Mouse (Mus musculus): ENCODE data around the gene Neo1. TPM values are rescaled to one million over a fixed set of nuclear protein-coding genes. Genes with fewer than 3 reads are reported as not detected.

Neo1 gene
- polyA plus RNA-seq, 1 experiment from 2014 or later, result 1.8 TPM

GRCm38 (mm10) chr9:59056281-59056680 lies 20.0 kb upstream of the Neo1 start:
- H3K9ac ChIP-seq, result no peak overlapping the region
- no peaks in the 10 kb centered on the region for H3K36me3 ChIP-seq (replicated peaks)
- H3K27me3 ChIP-seq, result no peaks in the 10 kb centered on the region
- no peaks in the 10 kb centered on the region for H3K4me1 ChIP-seq (replicated peaks)
- ATAC-seq (ENCODE audit: insufficient read depth), result no peak
- H3K4me3 ChIP-seq (replicated peaks), result no peak overlapping the region
- no peaks in the 10 kb centered on the region for H3K9me3 ChIP-seq (replicated peaks)
- WGBS (ENCODE audit: insufficient replicate concordance), result 64% methylated on average over 8 of the region's 8 CpGs
- H3K4me2 ChIP-seq, result no peak overlapping the region
- H3K27ac ChIP-seq (replicated peaks), result no peak overlapping the region

- H3K9me3 ChIP-seq (replicated peaks), result no peaks in the 10 kb centered on the region
- no peak overlapping the region for H3K27ac ChIP-seq (replicated peaks)
- no peaks in the 10 kb centered on the region for H3K4me1 ChIP-seq (replicated peaks)
- H3K27me3 ChIP-seq, result peaks cover 25% of the 10 kb centered on the region
- no peak overlapping the region for H3K4me2 ChIP-seq
- no peaks in the 10 kb centered on the region for H3K36me3 ChIP-seq (replicated peaks)
- H3K4me3 ChIP-seq (replicated peaks), result no peak overlapping the region
- ATAC-seq (ENCODE audit: insufficient read depth), result no peak
- H3K9ac ChIP-seq, result no peak overlapping the region
Observed at GRCm38 (mm10) chr9:59041805-59042204, 5.6 kb upstream of the Neo1 start.

GRCm38 (mm10) chr9:59036732-59037341 lies 596 bp upstream of the Neo1 start:
- Histone ChIP-seq H3K36me3 (replicated peaks) (no peaks in the 10 kb centered on the region), H3K27ac (replicated peaks) (peak overlapping the region; percentile 74), H3K4me1 (replicated peaks) (no peaks in the 10 kb centered on the region), H3K4me2 (peak overlapping the region; percentile 64), H3K9ac (peak overlapping the region; percentile 30), H3K9me3 (replicated peaks) (no peaks in the 10 kb centered on the region), H3K4me3 (replicated peaks) (peak overlapping the region; percentile 60), H3K27me3 (peaks cover 69% of the 10 kb centered on the region)
- 1% methylated on average over 56 of the region's 56 CpGs for WGBS (ENCODE audit: insufficient replicate concordance)
- ATAC-seq (ENCODE audit: insufficient read depth), result peak; percentile 56; the same call in 1 of the 2 replicates

DNA sequence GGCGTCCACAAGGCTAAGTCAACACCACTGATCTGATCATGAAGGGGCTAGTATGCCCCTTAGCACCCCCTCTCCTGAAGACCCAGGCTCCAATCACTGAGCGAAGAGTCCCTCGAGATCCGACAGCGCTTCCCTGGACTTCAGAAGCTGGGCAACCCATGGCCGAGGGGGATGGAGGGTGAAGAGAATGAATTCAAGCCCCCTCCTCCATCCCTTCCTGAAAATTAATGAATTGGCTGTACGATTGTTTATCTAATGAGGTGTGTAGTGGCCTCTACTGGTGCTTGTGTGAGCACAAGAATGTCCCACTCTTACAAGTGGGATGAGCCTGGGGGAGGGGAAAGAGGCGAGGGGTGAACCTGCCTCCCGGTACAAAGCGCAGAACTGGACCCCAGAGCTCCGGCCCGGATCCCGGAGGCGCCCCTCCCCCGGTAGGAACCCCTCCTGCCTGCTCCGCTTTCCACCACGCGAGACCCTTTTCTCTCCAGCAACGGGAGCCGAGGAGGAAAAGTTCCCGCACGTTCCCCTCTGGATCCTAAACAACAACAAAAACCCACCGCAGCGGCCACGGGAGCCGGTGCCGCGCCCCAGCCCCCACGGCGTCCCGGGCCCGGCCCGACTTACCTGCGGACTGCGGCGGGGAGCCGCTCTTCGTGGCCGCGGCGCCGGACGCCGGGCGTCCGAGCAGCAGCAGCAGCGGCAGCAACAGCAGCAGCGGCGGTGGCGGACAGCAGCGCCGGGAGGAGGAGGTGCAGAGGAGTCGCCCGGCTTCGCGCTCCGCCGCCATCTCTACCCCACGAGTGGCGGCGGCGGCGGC lies 691 bp downstream of the Neo1 start:
- WGBS (ENCODE audit: insufficient replicate concordance), result under 1% methylated on average over 58 of the region's 63 CpGs
- H3K27ac ChIP-seq (replicated peaks), result peak overlapping the region; percentile 74
- H3K4me2 ChIP-seq, result peak overlapping the region; percentile 64
- no peaks in the 10 kb centered on the region for H3K9me3 ChIP-seq (replicated peaks)
- peaks cover 69% of the 10 kb centered on the region for H3K27me3 ChIP-seq
- ATAC-seq (ENCODE audit: insufficient read depth), result no peak; the same call in 1 of the 2 replicates
- H3K36me3 ChIP-seq (replicated peaks), result no peaks in the 10 kb centered on the region
- H3K4me3 ChIP-seq (replicated peaks), result peak overlapping the region; percentile 60
- H3K9ac ChIP-seq, result peak overlapping the region; percentile 30; the same call in 1 of the 2 replicates
- no peaks in the 10 kb centered on the region for H3K4me1 ChIP-seq (replicated peaks)

DNA sequence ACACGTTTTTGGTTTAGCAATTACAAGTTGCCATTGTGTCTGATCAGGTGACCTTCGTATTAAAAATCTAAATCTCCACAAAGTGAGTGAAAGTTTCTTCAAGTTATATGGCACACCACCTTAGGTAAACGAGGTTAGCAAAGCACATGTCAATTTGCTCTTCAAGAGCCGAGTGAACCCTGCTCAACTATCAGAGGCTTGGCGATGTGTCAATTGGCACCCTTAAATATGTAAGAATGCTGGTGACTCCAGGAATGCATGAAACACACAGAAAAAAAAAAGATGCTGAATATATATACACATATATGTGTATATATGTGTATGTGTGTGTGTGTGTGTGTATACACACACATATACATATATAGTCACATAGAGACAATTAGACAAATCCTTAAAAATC lies 1.4 kb downstream of the Neo1 start:
- ATAC-seq (ENCODE audit: insufficient read depth), result no peak
- Histone ChIP-seq H3K4me3 (replicated peaks) (no peak overlapping the region), H3K4me1 (replicated peaks) (no peaks in the 10 kb centered on the region), H3K27me3 (peaks cover 69% of the 10 kb centered on the region), H3K36me3 (replicated peaks) (no peaks in the 10 kb centered on the region), H3K27ac (replicated peaks) (no peak overlapping the region), H3K4me2 (peak overlapping the region; percentile 64; the same call in 1 of the 2 replicates), H3K9me3 (replicated peaks) (no peaks in the 10 kb centered on the region), H3K9ac (no peak overlapping the region)
- WGBS (ENCODE audit: insufficient replicate concordance), result 37% methylated on average over 5 of the region's 5 CpGs

DNA sequence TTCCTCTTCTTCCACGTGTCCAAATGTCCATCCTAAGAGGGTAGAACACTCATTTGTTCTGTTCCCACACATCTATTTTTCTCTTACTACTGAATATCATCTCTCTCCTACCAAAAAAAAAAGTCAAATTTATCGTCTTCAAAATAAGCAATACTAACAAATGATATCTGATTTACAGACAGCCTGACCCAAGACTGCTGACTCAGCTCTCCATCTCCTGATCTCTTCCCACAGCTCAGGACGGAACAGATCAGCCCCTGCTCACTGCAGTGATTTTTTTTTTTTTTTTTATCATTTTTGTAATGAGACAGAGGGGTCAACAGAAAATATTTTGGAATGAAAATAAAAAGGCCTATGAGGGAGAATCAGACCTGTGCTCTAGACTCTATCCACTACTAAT lies 2.7 kb downstream of the Neo1 start:
- H3K4me1 ChIP-seq (replicated peaks), result no peaks in the 10 kb centered on the region
- 31% methylated on average over 3 of the region's 3 CpGs for WGBS (ENCODE audit: insufficient replicate concordance)
- no peaks in the 10 kb centered on the region for H3K36me3 ChIP-seq (replicated peaks)
- ATAC-seq (ENCODE audit: insufficient read depth), result no peak
- no peak overlapping the region for H3K4me2 ChIP-seq
- H3K9me3 ChIP-seq (replicated peaks), result no peaks in the 10 kb centered on the region
- H3K4me3 ChIP-seq (replicated peaks), result no peak overlapping the region
- peaks cover 57% of the 10 kb centered on the region for H3K27me3 ChIP-seq
- H3K27ac ChIP-seq (replicated peaks), result no peak overlapping the region
- no peak overlapping the region for H3K9ac ChIP-seq

DNA sequence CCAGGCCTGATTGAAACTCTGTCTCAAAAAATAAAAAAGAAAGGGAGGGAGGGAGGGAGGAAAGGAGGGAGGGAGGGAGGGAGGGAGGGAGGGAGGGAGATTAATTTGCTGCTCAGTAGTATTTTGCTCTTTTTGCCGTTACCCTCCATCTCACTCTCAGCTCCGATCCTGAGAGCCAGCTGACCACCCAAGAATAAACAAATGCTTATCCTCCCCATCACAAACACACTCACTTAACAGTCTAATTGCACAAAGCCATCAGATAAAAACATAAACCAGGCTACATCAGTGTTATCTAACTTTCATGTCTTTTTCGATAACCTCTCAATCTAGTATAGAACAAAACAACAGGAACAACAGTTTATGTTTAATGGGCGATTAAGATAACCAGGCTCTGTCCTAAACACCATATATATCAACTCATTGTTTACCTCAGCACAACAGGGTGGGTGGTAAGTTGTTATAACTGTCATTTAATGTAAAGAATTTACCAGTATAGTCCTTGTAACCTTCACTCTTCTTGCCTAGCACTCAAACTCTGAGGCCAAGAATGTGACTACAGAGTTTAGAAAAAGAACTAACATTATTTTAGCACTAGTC lies 11.9 kb downstream of the Neo1 start:
- 55% methylated on average over 4 of the region's 4 CpGs for WGBS (ENCODE audit: insufficient replicate concordance)
- H3K27ac ChIP-seq (replicated peaks), result no peak overlapping the region
- H3K27me3 ChIP-seq, result no peaks in the 10 kb centered on the region
- H3K4me1 ChIP-seq (replicated peaks), result no peaks in the 10 kb centered on the region
- no peak overlapping the region for H3K9ac ChIP-seq
- H3K36me3 ChIP-seq (replicated peaks), result no peaks in the 10 kb centered on the region
- no peaks in the 10 kb centered on the region for H3K9me3 ChIP-seq (replicated peaks)
- H3K4me2 ChIP-seq, result no peak overlapping the region
- H3K4me3 ChIP-seq (replicated peaks), result no peak overlapping the region
- ATAC-seq (ENCODE audit: insufficient read depth), result no peak

DNA sequence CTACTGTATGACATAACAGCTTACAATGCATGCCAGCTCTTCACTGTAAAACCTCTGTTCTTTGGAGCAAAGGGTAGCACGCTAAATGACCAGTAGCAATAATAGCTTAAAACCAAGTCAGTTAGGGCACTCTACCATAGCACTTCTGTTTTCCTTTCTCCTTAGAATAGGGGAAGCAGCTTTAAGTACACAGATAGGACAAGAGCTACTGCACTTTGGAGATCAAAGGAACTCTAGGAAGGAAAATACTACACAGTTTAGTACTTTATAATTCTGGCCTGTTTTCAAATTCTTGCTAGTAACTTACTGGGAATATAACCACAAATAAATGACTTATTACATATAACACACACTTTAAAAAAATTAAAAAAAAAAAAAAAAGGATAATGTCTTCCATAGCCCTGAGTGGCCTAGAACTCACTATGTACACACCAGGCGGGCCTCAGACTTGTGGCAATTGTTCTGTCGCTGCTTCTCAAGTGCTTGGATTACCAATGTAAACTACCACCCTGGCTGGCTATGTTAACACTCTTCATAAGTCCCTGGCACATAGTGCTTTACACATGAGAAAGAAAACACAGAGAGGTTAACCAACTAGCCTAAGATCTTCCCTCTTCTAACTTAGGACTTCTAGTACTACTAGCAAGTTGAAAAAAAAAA lies 20.1 kb downstream of the Neo1 start:
- WGBS (ENCODE audit: insufficient replicate concordance), result 60% methylated on average over 3 of the region's 3 CpGs
- Histone ChIP-seq H3K4me1 (replicated peaks) (no peaks in the 10 kb centered on the region), H3K27me3 (no peaks in the 10 kb centered on the region), H3K4me2 (no peak overlapping the region), H3K36me3 (replicated peaks) (no peaks in the 10 kb centered on the region), H3K27ac (replicated peaks) (no peak overlapping the region), H3K4me3 (replicated peaks) (no peak overlapping the region), H3K9me3 (replicated peaks) (no peaks in the 10 kb centered on the region), H3K9ac (no peak overlapping the region)
- no peak for ATAC-seq (ENCODE audit: insufficient read depth)

GRCm38 (mm10) chr9:59013365-59013764 lies 22.9 kb downstream of the Neo1 start:
- H3K9me3 ChIP-seq (replicated peaks), result no peaks in the 10 kb centered on the region
- no peaks in the 10 kb centered on the region for H3K27me3 ChIP-seq
- ATAC-seq (ENCODE audit: insufficient read depth), result no peak
- no peaks in the 10 kb centered on the region for H3K36me3 ChIP-seq (replicated peaks)
- no peak overlapping the region for H3K9ac ChIP-seq
- 9% methylated on average over 2 of the region's 2 CpGs for WGBS (ENCODE audit: insufficient replicate concordance)
- H3K4me2 ChIP-seq, result no peak overlapping the region
- H3K27ac ChIP-seq (replicated peaks), result no peak overlapping the region
- H3K4me3 ChIP-seq (replicated peaks), result no peak overlapping the region
- no peaks in the 10 kb centered on the region for H3K4me1 ChIP-seq (replicated peaks)

DNA sequence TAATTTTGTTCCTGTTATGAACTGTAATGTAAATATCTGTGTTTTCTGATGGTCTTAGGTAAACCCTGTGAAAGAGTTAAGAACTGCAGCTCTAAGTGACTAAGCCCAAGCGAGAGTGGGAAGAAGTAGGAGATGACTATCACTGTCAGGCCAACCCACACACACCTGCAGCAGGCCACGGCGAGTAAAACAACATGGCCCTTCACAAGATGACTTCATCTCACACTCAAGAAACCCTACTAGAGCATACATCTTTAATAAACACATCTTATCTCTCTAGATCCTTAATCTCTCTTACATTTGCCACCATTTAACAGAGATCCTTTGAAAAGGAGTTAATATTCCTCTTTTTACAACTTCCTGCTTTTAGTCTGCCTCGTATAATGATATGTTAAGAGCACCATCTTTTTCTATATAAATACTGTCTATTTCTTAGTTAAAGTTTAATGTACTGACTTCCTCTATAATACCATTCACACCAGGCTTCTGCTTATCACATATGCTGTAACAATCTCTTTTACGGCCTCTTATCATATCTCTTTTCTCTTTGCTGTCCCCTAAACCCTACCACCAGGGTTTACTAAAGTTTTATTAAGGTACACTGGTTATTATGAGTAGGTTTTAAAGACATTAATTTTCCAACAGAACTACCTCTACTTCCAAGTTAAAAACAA lies 46.8 kb downstream of the Neo1 start:
- Histone ChIP-seq H3K36me3 (replicated peaks) (no peaks in the 10 kb centered on the region), H3K9ac (no peak overlapping the region), H3K4me3 (replicated peaks) (no peak overlapping the region), H3K27me3 (no peaks in the 10 kb centered on the region), H3K4me2 (no peak overlapping the region), H3K4me1 (replicated peaks) (no peaks in the 10 kb centered on the region), H3K27ac (replicated peaks) (no peak overlapping the region), H3K9me3 (replicated peaks) (no peaks in the 10 kb centered on the region)
- ATAC-seq (ENCODE audit: insufficient read depth), result no peak
- WGBS (ENCODE audit: insufficient replicate concordance), result 52% methylated on average over 5 of the region's 5 CpGs

DNA sequence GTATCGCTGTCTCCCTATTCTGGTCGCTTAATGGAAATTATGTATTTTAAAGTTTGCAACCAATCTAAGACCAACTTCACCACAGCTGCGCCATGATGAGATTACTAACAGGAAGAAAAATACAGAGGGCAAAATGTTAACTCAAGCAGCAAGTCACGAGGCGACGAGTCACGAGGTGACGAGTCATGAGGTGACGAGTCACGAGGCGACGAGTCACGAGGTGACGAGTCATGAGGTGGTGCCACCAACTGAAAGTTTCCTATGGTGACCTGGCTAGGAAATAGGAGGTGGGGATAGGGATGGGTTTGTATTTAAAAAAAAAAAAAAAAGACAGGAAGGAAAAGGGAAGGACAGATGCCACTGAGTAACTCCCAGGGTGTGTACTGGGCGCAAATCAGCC lies 57.2 kb downstream of the Neo1 start:
- Histone ChIP-seq H3K4me2 (no peak overlapping the region), H3K4me1 (replicated peaks) (no peaks in the 10 kb centered on the region), H3K27me3 (no peaks in the 10 kb centered on the region), H3K4me3 (replicated peaks) (no peak overlapping the region), H3K36me3 (replicated peaks) (no peaks in the 10 kb centered on the region), H3K27ac (replicated peaks) (no peak overlapping the region), H3K9me3 (replicated peaks) (no peaks in the 10 kb centered on the region), H3K9ac (no peak overlapping the region)
- no peak for ATAC-seq (ENCODE audit: insufficient read depth)
- WGBS (ENCODE audit: insufficient replicate concordance), result 79% methylated on average over 15 of the region's 15 CpGs

Data from liver, embryonic 15.5 days (tissue).